Comparison of ENCODE assay signal across 8 mouse cellular contexts in genomic region chr13:96388042-96388888, GRCm38 (mm10). TPM values are rescaled to one million over a fixed set of nuclear protein-coding genes. Genes with fewer than 3 reads are reported as not detected.
DNase-seq lines count a peak whose midpoint lies in the region; ATAC-seq lines count a peak whose summit lies in the region.

TSS of gene Poc5 (plus strand) at chr13:96388294.

- peaks cover 31% of the 10 kb centered on the region for H3K36me3 ChIP-seq in heart, embryonic 10.5 days
- peaks cover 32% of the 10 kb centered on the region for H3K36me3 ChIP-seq in kidney, embryonic 15.5 days

- H3K27ac ChIP-seq in heart, embryonic 10.5 days, result peak within 1 kb of the TSS; percentile 90
- peak within 1 kb of the TSS; percentile 72 for H3K27ac ChIP-seq in kidney, embryonic 15.5 days

- H3K9ac ChIP-seq in kidney, embryonic 15.5 days, result peak within 1 kb of the TSS; percentile 71

- DNase-seq in B cell, adult 2 months, result peak; percentile 99 to 100
- peak; percentile 99 for DNase-seq in brain, adult 2 months (ENCODE audit: low read depth, low spot score)
- peak; percentile 98 for DNase-seq in heart, embryonic 10.5 days (ENCODE audit: low spot score)
- peak; percentile 97 for DNase-seq in liver
- peak; percentile 97 for DNase-seq in spleen, postnatal 4 days (ENCODE audit: low spot score in 2 of 2)

- H3K27me3 ChIP-seq in heart, embryonic 10.5 days (ENCODE audit: insufficient read depth, poor library complexity, severe bottlenecking), result no peaks in the 10 kb centered on the region
- H3K27me3 ChIP-seq in kidney, embryonic 15.5 days, result no peaks in the 10 kb centered on the region

- peak within 1 kb of the TSS; percentile 76 for H3K4me2 ChIP-seq in kidney, embryonic 15.5 days

- ATAC-seq in erythroblast, adult 5-6 weeks (replicated peaks; ENCODE audit: low FRiP score, poor library complexity, severe bottlenecking), result peak; percentile 98
- ATAC-seq in kidney, embryonic 15.5 days (replicated peaks; ENCODE audit: low FRiP score), result peak; percentile 100
- peak; percentile 99 for ATAC-seq in monocyte, adult 5-6 weeks (replicated peaks; ENCODE audit: insufficient number of reproducible peaks, low FRiP score, low TSS enrichment, poor library complexity, severe bottlenecking)

- WGBS in heart, embryonic 10.5 days, result 1% methylated on average over 44 of the region's 44 CpGs
- under 1% methylated on average over 44 of the region's 44 CpGs for WGBS in kidney, embryonic 15.5 days

- H3K4me1 ChIP-seq in heart, embryonic 10.5 days, result peaks cover 9% of the 10 kb centered on the region
- peaks cover 11% of the 10 kb centered on the region for H3K4me1 ChIP-seq in kidney, embryonic 15.5 days

- H3K9me3 ChIP-seq in heart, embryonic 10.5 days, result no peaks in the 10 kb centered on the region
- no peaks in the 10 kb centered on the region for H3K9me3 ChIP-seq in kidney, embryonic 15.5 days (replicated peaks)

- peak within 1 kb of the TSS; percentile 82 for H3K4me3 ChIP-seq in heart, embryonic 10.5 days
- H3K4me3 ChIP-seq in kidney, embryonic 15.5 days (replicated peaks), result peak within 1 kb of the TSS; percentile 81

RNA-seq across cellular contexts. Expression of gene Poc5, which starts in this region (rescaled TPM):
- total RNA-seq in erythroblast, adult 5-6 weeks (2015; ENCODE audit: low replicate concordance), result 2.1 and 19.8 TPM in 2 replicates
- total RNA-seq in erythroblast, adult 5-6 weeks (2017; ENCODE audit: low replicate concordance), result 4.9 and 9.9 TPM in 2 replicates
- 13.3 TPM in 2 replicates for polyA plus RNA-seq in heart, embryonic 10.5 days (2016; fragmentation: Nextera tagmentation; extraction: Ambion mirVana)
- polyA plus RNA-seq in kidney, embryonic 15.5 days (2015; fragmentation: Nextera tagmentation; extraction: Ambion mirVana), result 11.9 and 12.5 TPM in 2 replicates
- 8.9 to 26.0 TPM (median 24.2 TPM) in 3 replicates for total RNA-seq in monocyte, adult 5-6 weeks (2017)

Comparison
In these comparisons a context has a peak if more than half of its experiments do, and no peak if none do; other contexts are left out.
1. Peak in every context shown above with its lines: DNase-seq, ATAC-seq, H3K4me3 ChIP-seq and H3K27ac ChIP-seq.